Mouse (Mus musculus) lung, postnatal 14 days (tissue): ENCODE results near the gene Olfr837.
"Not testable (repeated sequence)": the region's sequence is repeated elsewhere in the genome, so short reads cannot be mapped to it uniquely, and the experiment has no call there.

Experiments used
- DNase-seq: peaks from one replicate; pipeline ENCODE4 v3.0.0; 2021

The Olfr837 gene

GRCm38 (mm10) chr9:19136017-19136416 is at the start of gene Olfr837:
Gene Olfr837, plus strand, starts transcription at chr9:19136317.
- no peak for DNase-seq

GRCm38 (mm10) chr9:19092889-19093753 is 43.0 kb upstream of the Olfr837 start:
- DNase-seq = not testable (repeated sequence)

- no peak for DNase-seq
Measured at GRCm38 (mm10) chr9:19097286-19097685, 38.8 kb upstream of the Olfr837 start.

GRCm38 (mm10) chr9:19120082-19120481 is 16.0 kb upstream of the Olfr837 start, which contains the start of gene Olfr836:
Gene Olfr836, plus strand, starts transcription at chr9:19120382.
- DNase-seq = no peak

- no peak for DNase-seq
Measured at GRCm38 (mm10) chr9:19177212-19177611, 41.1 kb downstream of the Olfr837 start, which contains the start of gene Olfr839-ps1. Gene Olfr839-ps1, minus strand, starts transcription at chr9:19177312.
